Mouse (Mus musculus) heart, postnatal 0 days (tissue): ENCODE data around the gene S100a7a.

ENCODE experiments used
- CTCF ChIP-seq: IDR thresholded peaks from 2 replicates; pipeline ENCODE4 v1.5.1; 2016; ENCODE audit warnings: antibody characterized with exemption, control low read depth, low read depth
- EP300 ChIP-seq: IDR thresholded peaks from 2 replicates; pipeline ENCODE4 v1.6.1; 2016; ENCODE audit warnings: antibody characterized with exemption, low read depth

DNA sequence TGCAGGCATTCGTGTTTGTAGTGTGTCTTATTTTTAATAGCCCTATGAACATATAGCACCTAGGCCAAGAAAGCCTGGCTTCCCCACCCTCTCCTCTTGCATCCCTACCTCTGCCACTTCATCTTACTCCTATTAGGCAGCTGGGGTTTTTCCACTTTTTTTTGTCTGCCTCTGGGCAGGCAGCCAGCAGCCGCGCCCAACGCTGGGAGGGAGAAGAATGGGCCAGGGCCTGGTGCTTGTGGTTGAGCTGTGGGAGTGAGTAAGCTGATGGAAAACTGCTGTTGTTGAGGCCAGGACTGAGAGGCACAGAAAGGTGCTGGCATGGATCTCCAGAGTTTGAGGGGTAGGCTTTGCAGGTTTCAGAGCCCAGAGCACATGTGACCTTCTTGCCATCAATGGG is 49.4 kb upstream of the S100a7a start:
- no peak for TF ChIP-seq CTCF
- no peak for TF ChIP-seq EP300
